Mouse (Mus musculus) megakaryocyte, embryonic 14.5 days (primary cell): ENCODE data around the gene Sik3.
"Not testable (repeated sequence)": the region's sequence is repeated elsewhere in the genome, so short reads cannot be mapped to it uniquely, and the experiment has no call there.

Experiments used
- FLI1 ChIP-seq: IDR thresholded peaks from 2 replicates; pipeline ENCODE4 v1.6.1; 2012; ENCODE audit warnings: low read length, inconsistent platforms, mixed read lengths
- GATA1 ChIP-seq: IDR thresholded peaks from 3 replicates; pipeline ENCODE4 v1.6.1; 2012; ENCODE audit warnings: mixed read lengths, low read length, inconsistent platforms, borderline replicate concordance

GRCm38 (mm10) chr9:46132821-46133220, 120.2 kb downstream of the Sik3 start:
- not testable (repeated sequence) for TF ChIP-seq GATA1, FLI1
